Mouse (Mus musculus) adrenal gland, postnatal 25 days (tissue): ENCODE data around the gene Spata2l. TPM values are rescaled to one million over a fixed set of nuclear protein-coding genes. Genes with fewer than 3 reads are reported as not detected.
A peak's percentile ranks its signal among the peaks of the same experiment; 100 is the strongest.
"Not testable (repeated sequence)": the region's sequence is repeated elsewhere in the genome, so short reads cannot be mapped to it uniquely, and the experiment has no call there.

Source experiments
- DNase-seq: peaks from one replicate; pipeline ENCODE4 v3.0.0; 2021; ENCODE audit warnings: mixed read lengths
- total RNA-seq: library from RNA; stranded (reverse); gene quantifications from 2 replicates; pipeline ENCODE4 v1.2.3, GENCODE M21; 2021

Spata2l gene
- total RNA-seq, 1 experiment from 2014 or later: 17.9 TPM

GRCm38 (mm10) chr8:123197016-123197415, 39.0 kb downstream of the Spata2l start:
- DNase-seq: not testable (repeated sequence)

GRCm38 (mm10) chr8:123193771-123194170, 42.3 kb downstream of the Spata2l start:
- no peak for DNase-seq

- no peak for DNase-seq
Observed at GRCm38 (mm10) chr8:123191908-123192307, 44.1 kb downstream of the Spata2l start.

GRCm38 (mm10) chr8:123190678-123191077, 45.4 kb downstream of the Spata2l start:
- peak; percentile 78 for DNase-seq

- DNase-seq: no peak
Observed at GRCm38 (mm10) chr8:123188841-123189240, 47.2 kb downstream of the Spata2l start.

GRCm38 (mm10) chr8:123188006-123188405, 48.0 kb downstream of the Spata2l start:
- no peak for DNase-seq

- no peak for DNase-seq
Observed at GRCm38 (mm10) chr8:123185566-123186409, 50.2 kb downstream of the Spata2l start, which contains the start of gene Dpep1. Dpep1 (plus strand) TSS chr8:123186242.

- peak; percentile 49 for DNase-seq
Observed at GRCm38 (mm10) chr8:123181391-123181790, 54.6 kb downstream of the Spata2l start.

Other genes starting within 250 kb of the Spata2l start
- gene Ankrd11, start 194.0 kb downstream of the Spata2l start, total RNA-seq: 111 TPM in 2 replicates
- 91.5 and 97.5 TPM in 2 replicates for gene Spg7, start 173.3 kb downstream of the Spata2l start, total RNA-seq
- gene Rpl13, start 133.9 kb downstream of the Spata2l start, total RNA-seq: 560 and 633 TPM in 2 replicates
- gene Cpne7, start 118.9 kb downstream of the Spata2l start, total RNA-seq: 4.6 and 6.4 TPM in 2 replicates
- 5.3 and 5.5 TPM in 2 replicates for gene Sult5a1, start 77.9 kb downstream of the Spata2l start, total RNA-seq
- gene Dpep1, start 50.0 kb downstream of the Spata2l start, total RNA-seq: 30.1 and 32.6 TPM in 2 replicates
- 79.0 and 97.8 TPM in 2 replicates for gene Chmp1a, start 23.5 kb downstream of the Spata2l start, total RNA-seq
- 3.3 and 4.0 TPM in 2 replicates for gene Spata33, start 23.4 kb downstream of the Spata2l start, total RNA-seq
- 68.7 and 78.2 TPM in 2 replicates for gene Cdk10, start 11.4 kb downstream of the Spata2l start, total RNA-seq
- gene Zfp276, start 18.0 kb upstream of the Spata2l start, total RNA-seq: 32.3 and 33.0 TPM in 2 replicates
- 25.2 and 36.7 TPM in 2 replicates for gene Vps9d1, start 18.1 kb upstream of the Spata2l start, total RNA-seq
- gene Fanca, start 82.3 kb upstream of the Spata2l start, total RNA-seq: 6.6 and 15.5 TPM in 2 replicates
- 1.7 and 2.2 TPM in 2 replicates for gene Spire2, start 96.5 kb upstream of the Spata2l start, total RNA-seq
- gene Tcf25, start 137.5 kb upstream of the Spata2l start, total RNA-seq: 203 and 237 TPM in 2 replicates
- not detected in 2 replicates for gene Mc1r, start 170.9 kb upstream of the Spata2l start, total RNA-seq
- 1.7 and 2.8 TPM in 2 replicates for gene Tubb3, start 175.2 kb upstream of the Spata2l start, total RNA-seq
- gene Def8, start 187.3 kb upstream of the Spata2l start, total RNA-seq: 19.1 and 29.4 TPM in 2 replicates
- 54.9 and 77.9 TPM in 2 replicates for gene Afg3l1, start 241.7 kb upstream of the Spata2l start, total RNA-seq